Mouse (Mus musculus): ENCODE data around the gene Dnajc1. TPM values are rescaled to one million over a fixed set of nuclear protein-coding genes. Genes with fewer than 3 reads are reported as not detected.

The Dnajc1 gene
- 27.4 and 30.6 TPM in 2 replicates for polyA plus RNA-seq (2015; fragmentation: Nextera tagmentation; extraction: Ambion mirVana)

- Histone ChIP-seq H3K9me3 (ENCODE audit: control insufficient read depth, low read length) (no peaks in the 10 kb centered on the region), H3K36me3 (ENCODE audit: control insufficient read depth, insufficient read depth, low read length) (no peaks in the 10 kb centered on the region), H3K27ac (ENCODE audit: low read length) (peak within 1 kb of the TSS; percentile 99), H3K4me1 (ENCODE audit: control insufficient read depth, insufficient read depth, low read length) (no peaks in the 10 kb centered on the region), H3K4me3 (ENCODE audit: low read length) (peak within 1 kb of the TSS; percentile 93), H3K27me3 (replicated peaks; ENCODE audit: control insufficient read depth, insufficient read depth, low read length) (no peaks in the 10 kb centered on the region), H3K4me2 (ENCODE audit: low read depth, low read length) (peak within 1 kb of the TSS; percentile 77), H3K9ac (ENCODE audit: low read depth, low read length) (peak within 1 kb of the TSS; percentile 90)
- under 1% methylated on average over 65 of the region's 69 CpGs for WGBS
- peak; percentile 100 for ATAC-seq
Measured at GRCm38 (mm10) chr2:18392331-18393021, at the start of gene Dnajc1. Gene Dnajc1 (minus strand): TSS chr2:18392830.

- Histone ChIP-seq H3K27me3 (replicated peaks; ENCODE audit: control insufficient read depth, insufficient read depth, low read length) (no peaks in the 10 kb centered on the region), H3K9me3 (ENCODE audit: control insufficient read depth, low read length) (no peaks in the 10 kb centered on the region), H3K4me1 (ENCODE audit: control insufficient read depth, insufficient read depth, low read length) (no peaks in the 10 kb centered on the region), H3K36me3 (ENCODE audit: control insufficient read depth, insufficient read depth, low read length) (no peaks in the 10 kb centered on the region), H3K9ac (ENCODE audit: low read depth, low read length) (no peak overlapping the region), H3K27ac (ENCODE audit: low read length) (no peak overlapping the region), H3K4me2 (ENCODE audit: low read depth, low read length) (no peak overlapping the region), H3K4me3 (ENCODE audit: low read length) (no peak overlapping the region)
- ATAC-seq, result no peak
- 41% methylated on average over 6 of the region's 6 CpGs for WGBS
Measured at GRCm38 (mm10) chr2:18441871-18442270, 49.2 kb upstream of the Dnajc1 start.

- Histone ChIP-seq H3K9ac (ENCODE audit: low read depth, low read length) (no peak overlapping the region), H3K4me2 (ENCODE audit: low read depth, low read length) (no peak overlapping the region), H3K9me3 (ENCODE audit: control insufficient read depth, low read length) (no peaks in the 10 kb centered on the region), H3K36me3 (ENCODE audit: control insufficient read depth, insufficient read depth, low read length) (no peaks in the 10 kb centered on the region), H3K27ac (ENCODE audit: low read length) (no peak overlapping the region), H3K4me3 (ENCODE audit: low read length) (no peak overlapping the region), H3K4me1 (ENCODE audit: control insufficient read depth, insufficient read depth, low read length) (no peaks in the 10 kb centered on the region), H3K27me3 (replicated peaks; ENCODE audit: control insufficient read depth, insufficient read depth, low read length) (no peaks in the 10 kb centered on the region)
- 87% methylated on average over 3 of the region's 3 CpGs for WGBS
- no peak for ATAC-seq
Measured at GRCm38 (mm10) chr2:18415242-18415641, 22.6 kb upstream of the Dnajc1 start.

- H3K36me3 ChIP-seq (ENCODE audit: control insufficient read depth, insufficient read depth, low read length), result no peaks in the 10 kb centered on the region
- no peaks in the 10 kb centered on the region for H3K9me3 ChIP-seq (ENCODE audit: control insufficient read depth, low read length)
- H3K4me1 ChIP-seq (ENCODE audit: control insufficient read depth, insufficient read depth, low read length), result no peaks in the 10 kb centered on the region
- ATAC-seq, result no peak
- H3K9ac ChIP-seq (ENCODE audit: low read depth, low read length), result no peak overlapping the region
- no peak overlapping the region for H3K4me3 ChIP-seq (ENCODE audit: low read length)
- no peak overlapping the region for H3K27ac ChIP-seq (ENCODE audit: low read length)
- H3K27me3 ChIP-seq (replicated peaks; ENCODE audit: control insufficient read depth, insufficient read depth, low read length), result no peaks in the 10 kb centered on the region
- no peak overlapping the region for H3K4me2 ChIP-seq (ENCODE audit: low read depth, low read length)
- 89% methylated on average over 1 of the region's 1 CpGs for WGBS
Measured at GRCm38 (mm10) chr2:18403679-18404078, 11.0 kb upstream of the Dnajc1 start.

- Histone ChIP-seq H3K27me3 (replicated peaks; ENCODE audit: control insufficient read depth, insufficient read depth, low read length) (no peaks in the 10 kb centered on the region), H3K4me2 (ENCODE audit: low read depth, low read length) (no peak overlapping the region), H3K9me3 (ENCODE audit: control insufficient read depth, low read length) (no peaks in the 10 kb centered on the region), H3K27ac (ENCODE audit: low read length) (no peak overlapping the region), H3K9ac (ENCODE audit: low read depth, low read length) (no peak overlapping the region), H3K36me3 (ENCODE audit: control insufficient read depth, insufficient read depth, low read length) (no peaks in the 10 kb centered on the region), H3K4me3 (ENCODE audit: low read length) (no peak overlapping the region), H3K4me1 (ENCODE audit: control insufficient read depth, insufficient read depth, low read length) (no peaks in the 10 kb centered on the region)
- ATAC-seq, result no peak
- 66% methylated on average over 2 of the region's 2 CpGs for WGBS
Measured at GRCm38 (mm10) chr2:18401771-18402170, 9.1 kb upstream of the Dnajc1 start.

GRCm38 (mm10) chr2:18393022-18393519 lies 441 bp upstream of the Dnajc1 start:
- Histone ChIP-seq H3K4me3 (ENCODE audit: low read length) (peak overlapping the region; percentile 93), H3K4me1 (ENCODE audit: control insufficient read depth, insufficient read depth, low read length) (no peaks in the 10 kb centered on the region), H3K36me3 (ENCODE audit: control insufficient read depth, insufficient read depth, low read length) (no peaks in the 10 kb centered on the region), H3K9me3 (ENCODE audit: control insufficient read depth, low read length) (no peaks in the 10 kb centered on the region), H3K27me3 (replicated peaks; ENCODE audit: control insufficient read depth, insufficient read depth, low read length) (no peaks in the 10 kb centered on the region), H3K27ac (ENCODE audit: low read length) (peak overlapping the region; percentile 99), H3K4me2 (ENCODE audit: low read depth, low read length) (peak overlapping the region; percentile 53), H3K9ac (ENCODE audit: low read depth, low read length) (peak overlapping the region; percentile 48)
- ATAC-seq, result no peak
- 59% methylated on average over 2 of the region's 2 CpGs for WGBS

GRCm38 (mm10) chr2:18391861-18392260 lies 769 bp downstream of the Dnajc1 start:
- peak overlapping the region; percentile 90 for H3K9ac ChIP-seq (ENCODE audit: low read depth, low read length)
- H3K9me3 ChIP-seq (ENCODE audit: control insufficient read depth, low read length), result no peaks in the 10 kb centered on the region
- H3K27me3 ChIP-seq (replicated peaks; ENCODE audit: control insufficient read depth, insufficient read depth, low read length), result no peaks in the 10 kb centered on the region
- H3K4me3 ChIP-seq (ENCODE audit: low read length), result peak overlapping the region; percentile 93
- H3K4me2 ChIP-seq (ENCODE audit: low read depth, low read length), result peak overlapping the region; percentile 77
- WGBS, result under 1% methylated on average over 11 of the region's 11 CpGs
- H3K4me1 ChIP-seq (ENCODE audit: control insufficient read depth, insufficient read depth, low read length), result no peaks in the 10 kb centered on the region
- H3K27ac ChIP-seq (ENCODE audit: low read length), result peak overlapping the region; percentile 99
- ATAC-seq, result no peak
- H3K36me3 ChIP-seq (ENCODE audit: control insufficient read depth, insufficient read depth, low read length), result no peaks in the 10 kb centered on the region

- no peaks in the 10 kb centered on the region for H3K4me1 ChIP-seq (ENCODE audit: control insufficient read depth, insufficient read depth, low read length)
- H3K27ac ChIP-seq (ENCODE audit: low read length), result no peak overlapping the region
- H3K9ac ChIP-seq (ENCODE audit: low read depth, low read length), result no peak overlapping the region
- no peak overlapping the region for H3K4me2 ChIP-seq (ENCODE audit: low read depth, low read length)
- no peaks in the 10 kb centered on the region for H3K9me3 ChIP-seq (ENCODE audit: control insufficient read depth, low read length)
- 90% methylated on average over 1 of the region's 1 CpGs for WGBS
- H3K27me3 ChIP-seq (replicated peaks; ENCODE audit: control insufficient read depth, insufficient read depth, low read length), result no peaks in the 10 kb centered on the region
- H3K4me3 ChIP-seq (ENCODE audit: low read length), result no peak overlapping the region
- no peak for ATAC-seq
- no peaks in the 10 kb centered on the region for H3K36me3 ChIP-seq (ENCODE audit: control insufficient read depth, insufficient read depth, low read length)
Measured at GRCm38 (mm10) chr2:18389631-18390030, 3.0 kb downstream of the Dnajc1 start.

GRCm38 (mm10) chr2:18381662-18382061 lies 11.0 kb downstream of the Dnajc1 start:
- H3K4me1 ChIP-seq (ENCODE audit: control insufficient read depth, insufficient read depth, low read length), result no peaks in the 10 kb centered on the region
- ATAC-seq, result no peak
- H3K27me3 ChIP-seq (replicated peaks; ENCODE audit: control insufficient read depth, insufficient read depth, low read length), result no peaks in the 10 kb centered on the region
- no peak overlapping the region for H3K27ac ChIP-seq (ENCODE audit: low read length)
- no peaks in the 10 kb centered on the region for H3K36me3 ChIP-seq (ENCODE audit: control insufficient read depth, insufficient read depth, low read length)
- no peaks in the 10 kb centered on the region for H3K9me3 ChIP-seq (ENCODE audit: control insufficient read depth, low read length)
- H3K9ac ChIP-seq (ENCODE audit: low read depth, low read length), result no peak overlapping the region
- H3K4me2 ChIP-seq (ENCODE audit: low read depth, low read length), result no peak overlapping the region
- H3K4me3 ChIP-seq (ENCODE audit: low read length), result no peak overlapping the region

Data from intestine, embryonic 16.5 days (tissue).